Comparison of ENCODE assay signal across 7 mouse cellular contexts in the genomic region with DNA sequence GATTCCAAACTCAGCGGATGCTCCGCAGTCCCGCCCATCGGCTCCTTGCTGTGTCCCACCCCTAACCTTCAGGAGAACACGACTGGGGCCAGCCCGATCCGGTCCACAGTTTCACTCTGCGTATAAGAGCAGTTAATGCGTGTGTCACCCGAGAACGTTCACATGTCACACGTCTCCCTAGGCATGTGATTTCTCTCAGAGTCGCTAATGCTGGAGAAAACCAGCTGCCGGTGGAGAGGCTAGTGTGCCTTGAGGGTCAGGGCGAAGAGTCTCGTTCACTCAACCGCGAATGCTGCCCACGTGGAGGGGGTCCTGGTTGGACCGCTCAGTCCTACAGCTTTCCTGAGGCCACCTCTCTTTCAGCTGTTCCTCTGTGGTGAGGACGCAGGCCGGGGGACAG. TPM values are rescaled to one million over a fixed set of nuclear protein-coding genes. Genes with fewer than 3 reads are reported as not detected.
A peak's percentile ranks its signal among the peaks of the same experiment; 100 is the strongest.
DNase-seq lines count a peak whose midpoint lies in the region; TF ChIP-seq lines count a peak whose summit lies in the region.

No protein-coding gene starts in this region.

- H3K4me3 ChIP-seq in kidney, adult 2 months (ENCODE audit: insufficient read depth, low read depth, low read length) = peak overlapping the region; percentile 11
- H3K4me3 ChIP-seq in thymus, adult 2 months (ENCODE audit: control insufficient read depth, insufficient read depth, low read length) = no peak overlapping the region

- H3K4me1 ChIP-seq in kidney, adult 2 months (ENCODE audit: control insufficient read depth, insufficient read depth, low read length) = peaks cover 12% of the 10 kb centered on the region; the same call in 1 of the 2 replicates
- H3K4me1 ChIP-seq in thymus, adult 2 months (replicated peaks; ENCODE audit: control insufficient read depth, insufficient read depth, low read length) = peaks cover 19% of the 10 kb centered on the region

- no peak for TF ChIP-seq CTCF in kidney, adult 2 months (conservative IDR thresholded peaks at IDR 0.05; ENCODE audit: insufficient read depth, insufficient read length, low read depth, low read length)
- no peak for TF ChIP-seq CTCF in thymus, adult 2 months (IDR thresholded peaks at IDR 0.05; ENCODE audit: borderline replicate concordance, control insufficient read depth, extremely low read depth, insufficient read depth, low read length, poor library complexity)

- no peaks in the 10 kb centered on the region for H3K36me3 ChIP-seq in kidney, adult 2 months (ENCODE audit: control insufficient read depth, insufficient read depth, low read length)
- no peaks in the 10 kb centered on the region for H3K36me3 ChIP-seq in thymus, adult 2 months (ENCODE audit: control insufficient read depth, insufficient read depth, low read length)

- intact Hi-C loops in left cerebral cortex, postnatal 14 days (cut with DNase I) = no loop called here

- DNase-seq in embryo, embryonic 9.5 days (ENCODE audit: extremely low spot score) = peak; percentile 49
- DNase-seq in heart, adult 9 months (ENCODE audit: low spot score in 2 of 2) = peak; percentile 76 to 85
- DNase-seq in kidney, adult 2 months = peak; percentile 78
- DNase-seq in lung, postnatal 4 days = peak; percentile 66 to 75
- DNase-seq in left cerebral cortex, postnatal 14 days (ENCODE audit: low spot score in 2 of 2) = no peak
- no peak for DNase-seq in frontal cortex, postnatal 14 days (ENCODE audit: low spot score in 2 of 2)
- no peak for DNase-seq in thymus, adult 2 months

- TF ChIP-seq POLR2A in kidney, adult 2 months (IDR thresholded peaks at IDR 0.05; ENCODE audit: low read depth, low read length) = peak; percentile 45
- TF ChIP-seq POLR2A in thymus, adult 2 months (IDR thresholded peaks at IDR 0.05; ENCODE audit: control insufficient read depth, extremely low read depth, insufficient read depth, low read length, poor library complexity) = no peak

- H3K27ac ChIP-seq in kidney, adult 2 months (ENCODE audit: insufficient read depth, low read depth, low read length) = peak overlapping the region; percentile 87
- no peak overlapping the region for H3K27ac ChIP-seq in thymus, adult 2 months (ENCODE audit: control insufficient read depth, insufficient read depth, low read length)

- H3K27me3 ChIP-seq in kidney, adult 2 months (replicated peaks; ENCODE audit: control insufficient read depth, insufficient read depth, low read length) = no peaks in the 10 kb centered on the region
- no peaks in the 10 kb centered on the region for H3K27me3 ChIP-seq in thymus, adult 2 months (ENCODE audit: control insufficient read depth, insufficient read depth, low read length)

- 8% methylated on average over 22 of the region's 22 CpGs for WGBS in kidney, adult 2 months
- 65% methylated on average over 22 of the region's 22 CpGs for WGBS in thymus, adult 2 months

RNA-seq across cellular contexts. Expression of gene Sec14l1, which starts 23.1 kb away (rescaled TPM):
- 49.1 and 52.2 TPM in 2 replicates for polyA plus RNA-seq in kidney, adult 2 months (2012; rRNA removed)
- total RNA-seq in left cerebral cortex, postnatal 14 days (2021) = 100 to 1,000 TPM; 172 to 175 TPM
- polyA plus RNA-seq in thymus, adult 2 months (2012; rRNA removed) = 75.6 and 84.8 TPM in 2 replicates

Comparison
In these comparisons a context has a peak if more than half of its experiments do, and no peak if none do; other contexts are left out.
1. DNase-seq: peak in embryo, embryonic 9.5 days (single experiment), heart, adult 9 months (2 of 2), kidney, adult 2 months (single experiment) and lung, postnatal 4 days (2 of 2); none in left cerebral cortex, postnatal 14 days (0 of 2), frontal cortex, postnatal 14 days (0 of 2) and thymus, adult 2 months (single experiment).